Mouse (Mus musculus) spleen, adult 2 months (tissue): ENCODE data around the gene Decr2. TPM values are rescaled to one million over a fixed set of nuclear protein-coding genes. Genes with fewer than 3 reads are reported as not detected.
A peak's percentile ranks its signal among the peaks of the same experiment; 100 is the strongest.

Experiments used
- DNase-seq, 2 experiments: peaks; one replicate each; pipeline versions ENCODE4 v3.0.0 to v3.0.0-alpha.2; 2012 to 2021; ENCODE audit warnings: low spot score in 2 of 2, low read depth in 1 of 2
- H3K27ac ChIP-seq: fragments of 200-500 bp; 2 replicates; pipeline ENCODE4 v1.5.1; 2012; ENCODE audit warnings: low read length, inconsistent platforms; ENCODE audit not compliant: insufficient read depth
- H3K27me3 ChIP-seq: fragments of 200-500 bp; 2 replicates; pipeline ENCODE4 v1.6.1; 2012; ENCODE audit warnings: mild to moderate bottlenecking, moderate library complexity, low read length, inconsistent platforms; ENCODE audit not compliant: control insufficient read depth, insufficient read depth
- H3K36me3 ChIP-seq: fragments of 200-500 bp; 2 replicates; pipeline ENCODE4 v1.6.1; 2012; ENCODE audit warnings: mild to moderate bottlenecking, low read length, inconsistent platforms; ENCODE audit not compliant: control insufficient read depth, insufficient read depth
- H3K4me1 ChIP-seq: fragments of 200-500 bp; 2 replicates; pipeline ENCODE4 v1.6.1; 2011; ENCODE audit warnings: inconsistent platforms; ENCODE audit not compliant: control insufficient read depth, insufficient read depth, insufficient read length
- H3K4me3 ChIP-seq: fragments of 200-500 bp; 2 replicates; pipeline ENCODE4 v1.5.1; 2011; ENCODE audit warnings: mild to moderate bottlenecking, inconsistent platforms; ENCODE audit not compliant: insufficient read depth, insufficient read length; ENCODE audit errors: extremely low read depth
- CTCF ChIP-seq: fragments of 200-500 bp; IDR thresholded peaks from 2 replicates; pipeline ENCODE4 v1.5.1; 2011; ENCODE audit warnings: mild to moderate bottlenecking, inconsistent platforms; ENCODE audit not compliant: insufficient read depth, insufficient read length, insufficient replicate concordance; ENCODE audit errors: extremely low read depth
- POLR2A ChIP-seq: fragments of 200-500 bp; IDR thresholded peaks from 2 replicates; pipeline ENCODE4 v1.6.1; 2011; ENCODE audit warnings: low read depth, low read length, inconsistent platforms
- WGBS: fragments of 180-500 bp; shearing (Covaris S2); methylation state at CpG from one replicate; pipeline ENCODE4 v1.1.7; 2018; 5-methylcytosine and 5-hydroxymethylcytosine counted together
- polyA plus RNA-seq: library from polyadenylated mRNA; depleted of rRNA; stranded (reverse); fragments of >200 nt; gene quantifications from 2 replicates; pipeline ENCODE4 v1.2.3, GENCODE M21; 2012

Gene Decr2
- polyA plus RNA-seq, 1 experiment = 5.8 TPM

DNA sequence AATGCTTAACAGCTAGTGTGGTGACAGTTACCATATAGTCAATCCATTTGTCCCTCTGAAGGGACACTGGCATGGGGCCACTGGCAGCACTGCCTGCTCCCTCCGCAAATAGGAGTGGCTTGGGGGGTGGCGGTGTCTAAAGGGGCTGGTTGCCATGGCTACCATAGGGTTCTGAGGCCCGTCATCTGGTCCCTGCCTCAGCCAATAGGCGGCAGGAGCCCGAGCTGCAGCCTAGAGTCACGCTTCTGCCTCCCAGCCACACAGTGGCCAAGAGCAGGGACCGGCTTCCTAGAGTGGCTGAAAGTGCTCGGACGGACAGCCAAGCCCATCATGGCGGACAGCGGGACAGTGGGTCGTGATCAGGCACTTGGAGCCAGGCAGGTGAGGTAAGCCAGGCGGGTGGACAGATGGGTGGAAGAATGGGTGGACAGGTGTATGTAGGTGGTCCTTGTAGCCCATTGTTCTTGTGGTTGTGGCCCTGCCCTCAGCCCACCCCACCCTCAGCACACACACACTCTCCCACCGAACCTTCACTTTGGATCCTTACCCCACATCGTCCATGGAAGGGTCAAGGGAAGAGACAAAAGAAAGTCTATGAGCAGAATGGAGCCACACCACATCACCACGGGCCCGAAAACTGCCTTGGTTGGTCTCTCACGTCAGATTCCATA, 41.1 kb upstream of the Decr2 start:
- DNase-seq = no peak

DNA sequence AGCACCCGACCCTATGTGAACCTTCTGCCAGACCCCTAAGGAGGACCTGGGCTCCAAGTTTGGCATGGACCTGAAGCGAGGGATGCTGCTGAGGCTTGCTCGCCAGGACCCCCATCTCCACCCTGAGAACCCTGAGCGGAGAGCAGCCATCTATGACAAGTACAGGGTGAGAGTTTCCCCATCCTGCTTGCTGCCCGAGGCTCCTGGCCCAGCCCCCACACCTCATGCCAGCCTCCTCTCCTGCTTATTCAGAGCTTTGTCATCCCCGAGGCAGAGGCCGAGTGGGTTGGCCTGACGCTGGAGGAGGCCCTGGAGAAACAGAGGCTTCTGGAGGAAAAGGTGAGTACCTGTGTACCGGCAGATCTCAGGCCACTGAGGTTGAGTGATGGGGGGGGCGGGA, 35.1 kb upstream of the Decr2 start:
- Histone ChIP-seq H3K36me3 (peaks cover 9% of the 10 kb centered on the region), H3K27ac (no peak overlapping the region), H3K4me3 (no peak overlapping the region), H3K27me3 (no peaks in the 10 kb centered on the region), H3K4me1 (peaks cover 8% of the 10 kb centered on the region; the same call in 1 of the 2 replicates)
- no peak for TF ChIP-seq CTCF
- TF ChIP-seq POLR2A = no peak
- no peak for DNase-seq
- 96% methylated on average over 10 of the region's 10 CpGs for WGBS

More for the DNA sequence above, 41.1 kb upstream of the Decr2 start:
- peaks cover 6% of the 10 kb centered on the region for H3K36me3 ChIP-seq
- no peak for TF ChIP-seq CTCF
- TF ChIP-seq POLR2A = no peak
- WGBS = 96% methylated on average over 18 of the region's 18 CpGs
- H3K4me3 ChIP-seq = no peak overlapping the region
- H3K27me3 ChIP-seq = no peaks in the 10 kb centered on the region
- no peaks in the 10 kb centered on the region; the same call in 1 of the 2 replicates for H3K4me1 ChIP-seq
- H3K27ac ChIP-seq = no peak overlapping the region

DNA sequence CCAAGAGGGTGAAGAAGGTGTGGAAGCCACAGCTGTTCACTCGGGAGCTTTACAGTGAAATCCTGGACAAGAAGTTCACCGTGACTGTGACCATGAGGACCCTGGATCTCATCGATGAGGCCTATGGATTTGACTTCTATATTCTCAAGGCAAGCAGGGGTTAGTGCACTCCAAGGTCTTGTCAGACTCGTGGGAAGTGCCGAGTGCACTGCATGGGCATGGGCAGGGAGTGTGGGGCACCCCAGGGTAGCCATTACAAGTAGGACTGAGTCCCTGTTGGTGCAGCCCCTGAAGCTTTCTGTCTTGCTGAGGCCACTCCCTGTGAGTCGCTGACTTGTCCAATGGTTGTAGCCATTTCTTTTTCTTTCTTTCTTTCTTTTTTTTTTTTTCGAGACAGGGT, 34.4 kb upstream of the Decr2 start:
- Histone ChIP-seq H3K27ac (no peak overlapping the region), H3K4me1 (peaks cover 8% of the 10 kb centered on the region; the same call in 1 of the 2 replicates), H3K4me3 (0 out of 2 replicates have a peak overlapping the region, but pooled peaks have one; percentile 89), H3K27me3 (no peaks in the 10 kb centered on the region), H3K36me3 (peaks cover 9% of the 10 kb centered on the region)
- 85% methylated on average over 7 of the region's 7 CpGs for WGBS
- TF ChIP-seq POLR2A (no peak), CTCF (no peak)
- DNase-seq = no peak

DNA sequence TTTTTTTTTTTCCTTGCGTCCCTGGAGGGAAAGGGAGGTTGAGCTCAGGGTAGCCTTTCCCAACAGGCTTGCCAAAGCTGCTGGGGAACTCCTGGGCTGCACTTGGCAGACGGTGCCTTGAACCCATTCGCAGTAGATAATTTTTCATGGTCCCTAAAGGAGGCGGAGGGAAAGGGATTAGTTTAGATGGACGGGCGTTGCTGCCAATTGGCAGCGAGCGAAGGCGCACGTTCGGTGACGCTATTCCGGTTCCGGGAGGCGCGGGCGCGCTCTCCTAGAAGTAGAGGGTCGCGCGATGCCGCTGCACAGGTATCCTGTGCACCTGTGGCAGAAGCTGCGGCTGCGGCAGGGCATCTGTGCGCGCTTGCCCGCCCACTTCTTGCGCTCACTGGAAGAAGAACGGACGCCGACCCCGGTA, 33.1 kb upstream of the Decr2 start, which contains the start of gene Mrpl28:
Gene Mrpl28 (plus strand): TSS at position 234 of the 418 bp plus-strand sequence.
- WGBS = 1% methylated on average over 32 of the region's 32 CpGs
- peaks cover 9% of the 10 kb centered on the region for H3K36me3 ChIP-seq
- H3K27ac ChIP-seq = peak within 1 kb of the TSS; percentile 53
- DNase-seq = peak; percentile 82 to 89
- peaks cover 8% of the 10 kb centered on the region; the same call in 1 of the 2 replicates for H3K4me1 ChIP-seq
- H3K4me3 ChIP-seq = peak within 1 kb of the TSS; percentile 89
- TF ChIP-seq CTCF (no peak), POLR2A (peak; percentile 91)
- no peaks in the 10 kb centered on the region for H3K27me3 ChIP-seq

DNA sequence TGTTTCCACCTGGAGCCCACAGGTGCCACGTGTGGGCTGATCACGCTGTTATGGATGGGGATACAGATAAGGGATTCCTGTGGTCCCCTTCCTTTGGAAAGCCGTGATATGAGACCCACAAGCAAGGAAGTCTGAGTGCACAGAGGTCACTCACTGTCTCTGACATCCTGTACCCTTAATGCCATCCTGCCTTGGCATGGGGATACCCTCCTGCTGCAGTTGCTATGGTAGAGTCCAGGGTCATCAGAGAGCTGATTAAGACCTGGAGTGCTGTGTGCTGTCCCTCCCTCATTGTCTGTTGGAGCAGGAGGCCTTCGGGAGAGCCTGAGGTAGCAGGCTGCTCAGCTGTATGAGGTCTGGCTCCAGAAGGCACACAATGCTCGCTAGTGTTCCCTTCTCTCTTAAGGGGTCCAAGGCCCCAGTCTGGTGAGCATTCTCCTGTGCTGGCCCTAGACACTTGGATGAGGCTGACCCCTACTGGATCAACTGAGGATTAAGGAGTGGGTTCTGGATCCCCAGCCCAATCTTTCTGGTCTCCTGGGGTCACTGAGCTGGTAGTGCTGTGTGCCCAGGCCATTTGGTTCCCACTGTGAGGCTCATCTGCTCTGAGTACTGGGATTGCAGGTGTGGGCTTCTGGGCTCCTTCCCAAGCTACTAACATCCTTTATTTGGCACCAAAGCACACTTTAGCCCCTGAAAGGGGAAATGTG, 32.4 kb upstream of the Decr2 start:
- TF ChIP-seq POLR2A (no peak), CTCF (no peak)
- H3K4me1 ChIP-seq = peaks cover 8% of the 10 kb centered on the region; the same call in 1 of the 2 replicates
- no peaks in the 10 kb centered on the region for H3K27me3 ChIP-seq
- peaks cover 9% of the 10 kb centered on the region for H3K36me3 ChIP-seq
- 79% methylated on average over 5 of the region's 5 CpGs for WGBS
- no peak overlapping the region for H3K27ac ChIP-seq
- no peak for DNase-seq
- no peak overlapping the region for H3K4me3 ChIP-seq

DNA sequence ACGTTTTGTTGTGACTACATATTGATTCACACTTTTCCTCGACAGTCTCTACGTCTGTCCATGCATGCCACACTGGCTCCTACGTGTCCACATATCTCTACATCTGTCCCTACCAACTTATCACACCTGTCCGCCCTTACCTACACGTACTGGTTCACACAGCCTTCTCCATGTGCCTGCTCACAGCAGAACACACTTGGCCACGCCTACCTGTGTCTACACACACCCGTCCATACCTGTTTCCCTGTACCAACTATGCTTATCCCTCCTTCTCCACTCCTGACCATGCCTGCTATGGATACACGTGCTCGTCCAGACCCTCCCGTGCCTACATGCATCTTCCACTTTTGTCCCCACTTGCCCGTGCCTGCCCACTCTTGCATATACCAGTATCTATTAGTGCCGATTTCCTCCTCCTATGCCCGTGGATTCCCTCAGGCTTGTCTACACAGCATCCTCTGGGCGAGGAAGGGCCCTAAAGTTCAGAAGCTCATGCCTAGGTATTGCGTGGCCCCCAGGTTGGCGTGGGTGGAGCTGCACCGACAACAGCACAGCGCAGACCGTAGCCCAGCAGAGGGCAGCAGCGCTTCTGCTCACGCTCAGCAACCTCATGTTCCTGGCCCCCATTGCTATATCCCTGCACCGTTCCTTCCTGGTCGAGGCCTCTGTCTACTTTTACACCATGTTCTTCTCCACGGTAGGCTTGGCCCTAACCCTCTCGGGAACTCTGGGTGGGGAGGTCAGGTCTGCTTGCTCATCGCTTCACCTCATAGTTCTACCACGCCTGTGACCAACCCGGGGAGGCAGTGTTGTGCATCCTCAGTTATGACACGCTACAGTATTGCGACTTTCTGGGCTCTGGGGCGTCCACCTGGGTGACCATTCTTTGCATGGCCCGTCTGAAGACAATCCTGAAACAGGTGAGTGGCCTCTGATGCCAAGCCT, 29.9 kb upstream of the Decr2 start:
- Histone ChIP-seq H3K36me3 (no peaks in the 10 kb centered on the region), H3K4me1 (peaks cover 8% of the 10 kb centered on the region; the same call in 1 of the 2 replicates), H3K4me3 (no peak overlapping the region), H3K27me3 (no peaks in the 10 kb centered on the region), H3K27ac (no peak overlapping the region)
- 42% methylated on average over 33 of the region's 33 CpGs for WGBS
- TF ChIP-seq POLR2A = no peak
- TF ChIP-seq CTCF = peak; percentile 95
- DNase-seq = peak; percentile 50 to 63
